Mouse (Mus musculus): Measurements from ENCODE around the gene Atp6v0d1.
"Not testable (repeated sequence)": the region's sequence is repeated elsewhere in the genome, so short reads cannot be mapped to it uniquely, and the experiment has no call there.

Gene Atp6v0d1

GRCm38 (mm10) chr8:105565952-105566702, at the start of gene Atp6v0d1:
Gene Atp6v0d1 (minus strand): TSS chr8:105566047.
- DNase-seq (ENCODE audit: low read depth, low spot score): peak; percentile 100

DNA sequence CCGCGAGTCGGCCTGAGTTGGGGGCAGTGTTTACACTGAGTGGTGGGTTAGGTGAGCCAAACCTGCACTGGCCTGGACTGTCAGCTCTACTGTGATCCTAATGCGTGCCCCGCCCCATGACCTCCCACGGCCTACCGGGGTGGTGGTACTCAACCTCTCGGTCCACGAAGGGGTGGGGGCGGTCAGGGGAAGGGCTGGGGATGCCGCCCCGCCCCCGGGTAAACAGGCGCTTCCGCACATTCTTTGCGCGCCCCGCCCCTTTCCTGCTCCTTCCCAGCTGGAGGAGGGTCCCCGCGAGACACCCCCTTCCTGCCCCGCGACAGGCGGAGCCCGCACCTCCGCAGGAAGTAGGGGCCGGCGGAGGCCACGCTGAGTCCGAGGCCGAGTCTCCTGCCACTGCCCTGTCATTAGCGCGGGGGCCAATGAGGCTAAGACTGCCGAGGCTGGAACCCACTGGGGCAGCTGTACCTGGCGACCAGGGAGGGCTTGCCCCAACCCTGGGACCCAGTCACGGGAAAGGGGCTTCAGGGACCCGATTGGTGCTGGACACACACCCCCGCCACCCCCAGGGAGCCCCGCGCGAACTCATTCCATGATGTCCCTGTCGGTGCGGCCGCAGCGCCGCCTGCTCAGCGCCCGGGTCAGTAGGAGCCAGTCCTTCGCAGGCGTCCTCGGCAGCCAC, 48.1 kb upstream of the Atp6v0d1 start:
- DNase-seq (ENCODE audit: low read depth, low spot score): peak; percentile 60

- DNase-seq (ENCODE audit: low read depth, low spot score): no peak
These were observed 47.2 kb upstream of the Atp6v0d1 start for GRCm38 (mm10) chr8:105613037-105613436.

DNA sequence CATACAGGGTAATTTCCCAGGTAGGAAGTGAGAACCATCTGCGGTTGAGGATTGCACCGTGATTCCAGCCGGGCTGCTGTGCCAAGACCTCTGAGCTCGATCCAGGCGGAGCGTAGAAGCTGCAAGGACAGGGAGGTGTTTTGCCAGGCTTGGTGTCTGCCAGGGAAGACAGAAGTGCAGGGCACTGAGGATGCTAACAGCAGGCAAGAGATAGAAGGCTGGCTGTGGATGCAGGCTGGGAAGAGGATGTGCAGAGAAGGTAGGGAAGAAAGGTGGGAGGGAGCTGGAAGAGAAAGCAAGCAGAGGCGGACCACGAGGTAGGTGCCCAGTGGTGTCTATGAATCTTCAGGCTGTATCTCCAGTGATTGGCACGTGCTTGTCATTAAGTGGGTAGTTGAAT, 46.0 kb upstream of the Atp6v0d1 start:
- DNase-seq (ENCODE audit: low read depth, low spot score): no peak

- no peak for DNase-seq (ENCODE audit: low read depth, low spot score)
These were observed 43.9 kb upstream of the Atp6v0d1 start for GRCm38 (mm10) chr8:105609771-105610170.

DNA sequence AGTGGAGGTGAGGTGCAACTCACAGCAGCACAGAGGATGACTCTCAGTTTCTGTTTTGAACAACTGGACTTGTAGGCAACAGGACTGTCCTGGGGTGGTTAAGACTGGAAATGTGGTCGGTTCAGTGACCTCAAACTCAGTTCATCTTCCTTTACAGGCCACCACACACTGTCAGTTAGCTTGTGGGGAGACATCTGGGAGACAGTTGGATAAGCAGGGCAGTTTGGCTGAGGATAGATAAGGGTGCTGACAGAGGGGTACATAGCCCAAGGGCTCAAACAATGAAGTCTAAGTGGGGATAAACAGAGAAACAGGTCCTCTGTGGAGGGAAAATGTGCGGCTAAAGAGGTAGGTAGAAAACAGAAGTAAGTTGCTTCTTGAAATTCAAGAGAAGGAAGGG, 43.5 kb upstream of the Atp6v0d1 start:
- no peak for DNase-seq (ENCODE audit: low read depth, low spot score)

- DNase-seq (ENCODE audit: low read depth, low spot score): peak; percentile 92
These were observed 41.8 kb upstream of the Atp6v0d1 start for GRCm38 (mm10) chr8:105607684-105608083.

DNA sequence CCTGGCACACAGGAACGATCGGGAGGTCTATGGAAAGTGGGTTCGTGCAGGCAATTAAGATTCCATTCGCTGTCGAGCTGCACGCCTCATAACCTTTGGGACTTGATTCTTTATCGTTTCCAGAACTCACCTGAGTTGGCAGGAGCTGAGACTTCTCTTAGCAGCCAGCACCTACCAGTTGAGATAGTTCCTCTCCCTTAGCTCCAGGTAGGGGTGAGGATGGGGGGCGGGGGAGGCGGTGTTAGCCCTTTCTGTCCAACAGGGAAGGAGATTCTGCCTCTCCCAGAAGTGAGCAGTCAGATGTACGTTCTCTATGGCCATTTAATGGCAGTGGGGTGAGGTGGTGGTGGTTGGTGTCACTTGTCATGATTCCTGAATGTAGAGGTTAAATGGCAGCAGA, 41.2 kb upstream of the Atp6v0d1 start:
- no peak for DNase-seq (ENCODE audit: low read depth, low spot score)

DNA sequence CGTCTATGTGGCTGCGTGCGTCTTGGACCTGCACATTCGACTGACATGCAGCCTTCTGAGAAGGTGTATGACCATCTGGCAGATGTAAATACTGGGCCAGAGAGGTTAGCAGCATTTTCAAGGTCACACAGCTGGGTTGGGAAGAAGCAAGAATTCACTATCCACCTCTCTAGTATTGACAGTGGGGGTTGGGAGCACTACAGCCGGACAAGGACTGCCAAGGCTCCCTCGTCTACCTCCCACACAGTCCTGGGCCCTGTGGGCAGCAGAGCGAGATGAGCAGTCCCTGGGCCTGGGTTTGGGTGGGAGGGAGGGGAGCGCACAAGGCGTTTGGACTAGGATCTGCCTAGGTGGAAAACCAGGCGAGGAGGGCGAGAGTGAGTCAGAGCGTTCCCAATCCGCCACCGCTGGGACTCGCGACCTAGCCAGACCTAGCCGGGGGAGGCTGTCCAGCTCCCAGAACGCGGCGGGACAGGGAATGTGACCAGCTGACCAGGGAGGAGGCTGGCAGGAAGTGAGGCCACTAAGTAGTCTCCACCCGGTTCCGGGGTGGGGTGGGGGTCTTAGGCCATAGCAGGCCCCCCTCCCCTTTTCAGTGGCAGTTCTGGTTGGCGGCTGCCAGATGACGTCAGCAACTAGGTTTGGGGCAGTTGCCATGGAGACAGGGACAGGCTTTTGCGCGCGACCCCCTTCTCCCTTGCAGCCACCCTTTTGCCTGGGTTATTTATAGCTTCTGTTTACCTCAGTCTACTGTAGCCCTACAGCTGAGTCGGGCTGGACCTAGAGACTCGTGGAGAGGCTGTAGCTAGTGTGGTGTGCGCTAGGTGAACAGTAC, 40.6 kb upstream of the Atp6v0d1 start:
- peak; percentile 76 for DNase-seq (ENCODE audit: low read depth, low spot score)

DNA sequence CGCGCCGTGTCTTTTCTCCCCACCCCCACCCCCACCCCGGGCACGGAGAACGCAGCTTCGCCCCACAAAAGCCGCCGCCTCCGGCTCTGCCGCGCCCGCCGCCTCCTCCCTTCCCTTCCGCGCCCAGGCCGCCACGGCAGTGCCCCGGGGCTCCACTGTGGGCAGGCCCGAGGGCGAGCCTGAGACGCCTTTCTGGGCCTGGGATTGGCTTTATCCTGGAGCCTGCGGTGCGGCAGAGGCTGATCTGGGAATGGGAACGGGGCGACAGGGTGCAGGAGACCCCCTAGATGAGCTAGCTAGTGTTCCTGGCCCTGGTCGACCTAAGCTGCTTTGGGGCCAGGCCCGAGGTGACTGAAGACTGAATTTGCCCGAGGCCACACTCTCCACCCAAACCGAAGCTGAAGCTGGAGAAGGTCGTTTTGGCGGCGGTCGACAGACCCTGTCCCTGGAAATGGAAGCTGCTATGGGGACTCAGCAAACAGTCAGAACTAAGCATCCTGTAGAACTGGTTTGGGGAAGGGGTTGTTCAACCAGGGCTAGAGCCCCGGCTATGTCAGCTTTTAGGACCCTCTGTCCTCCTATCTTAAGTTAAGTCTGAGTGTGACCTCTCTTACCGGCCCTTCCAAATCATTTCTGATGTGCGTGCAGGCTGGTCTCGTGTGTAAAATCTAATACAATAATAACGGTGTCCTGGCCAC, 39.8 kb upstream of the Atp6v0d1 start:
- DNase-seq (ENCODE audit: low read depth, low spot score): no peak

DNA sequence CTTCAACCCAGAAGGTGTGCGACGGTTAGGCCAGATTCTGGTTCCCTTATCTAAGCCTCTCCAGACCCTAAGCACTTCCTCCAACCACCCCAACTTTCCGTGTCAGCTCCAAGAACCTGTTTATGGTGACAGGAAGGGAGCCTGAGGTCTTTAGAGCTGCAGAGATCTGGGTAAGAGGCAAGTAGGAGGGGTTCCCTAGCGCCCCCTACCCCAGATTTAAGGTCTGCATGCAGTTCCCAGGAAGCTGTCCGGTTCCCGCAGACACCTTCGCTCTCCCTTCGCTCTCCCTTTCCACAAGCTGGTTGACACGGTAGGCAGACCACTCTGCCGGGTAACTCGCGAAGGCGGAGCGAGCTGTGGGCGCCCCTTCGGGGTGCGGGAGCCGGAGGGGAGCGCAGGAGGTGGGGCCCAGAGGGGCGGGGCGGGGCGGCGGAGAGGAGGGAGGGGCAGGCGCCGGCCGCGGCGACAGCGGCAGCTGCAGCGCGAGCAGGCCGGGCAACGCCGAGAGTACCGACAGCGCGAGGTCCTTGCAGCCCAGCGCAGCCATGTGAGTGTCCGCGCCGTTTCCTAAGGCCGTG, 39.0 kb upstream of the Atp6v0d1 start, which contains the start of gene Ripor1:
Ripor1 (plus strand) TSS at position 452 of the 578 bp plus-strand sequence.
- DNase-seq (ENCODE audit: low read depth, low spot score): peak; percentile 91

- not testable (repeated sequence) for DNase-seq (ENCODE audit: low read depth, low spot score)
These were observed 36.7 kb upstream of the Atp6v0d1 start for GRCm38 (mm10) chr8:105602540-105602939.

DNA sequence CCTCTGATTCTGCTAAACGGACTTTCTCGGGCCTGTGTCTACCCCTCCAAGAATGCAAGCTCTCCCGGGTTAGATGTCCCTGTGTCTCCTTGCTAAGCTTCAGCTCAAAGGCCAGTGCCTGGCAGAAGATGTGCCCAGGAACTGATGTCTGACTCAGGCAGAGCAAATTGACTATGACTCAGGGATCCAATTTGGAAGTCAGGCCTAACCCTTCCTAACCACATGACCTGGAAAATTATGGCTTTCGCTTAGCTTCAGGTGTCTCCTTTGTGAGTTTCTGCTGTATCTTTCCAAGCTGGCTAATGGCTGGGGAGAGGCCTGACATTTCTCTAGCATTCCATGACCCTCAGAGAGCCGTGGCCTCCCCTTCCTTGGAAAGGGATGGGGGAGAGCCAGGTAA, 35.5 kb upstream of the Atp6v0d1 start:
- no peak for DNase-seq (ENCODE audit: low read depth, low spot score)

DNA sequence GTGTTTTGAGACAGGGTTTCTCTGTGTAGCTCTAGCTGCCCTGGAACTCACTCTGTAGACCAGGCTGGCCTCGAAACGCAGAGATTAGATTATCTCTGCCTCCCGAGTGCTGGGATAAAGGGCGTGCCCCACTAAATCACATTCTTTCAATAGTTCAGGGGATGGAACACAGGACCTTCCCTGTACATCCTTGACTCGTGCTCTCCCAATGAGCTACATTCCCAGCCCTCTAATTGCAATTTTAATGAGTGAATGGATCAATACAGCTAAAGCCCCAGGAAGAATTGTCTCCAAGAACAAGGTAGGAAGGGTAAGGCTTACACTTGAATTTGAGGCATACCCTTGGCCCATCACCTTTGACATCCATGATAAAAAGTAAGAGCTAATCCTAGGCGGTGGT, 32.9 kb upstream of the Atp6v0d1 start:
- no peak for DNase-seq (ENCODE audit: low read depth, low spot score)

- peak; percentile 88 for DNase-seq (ENCODE audit: low read depth, low spot score)
These were observed 30.7 kb upstream of the Atp6v0d1 start for GRCm38 (mm10) chr8:105596362-105597034.

GRCm38 (mm10) chr8:105594451-105595242, 28.8 kb upstream of the Atp6v0d1 start:
- no peak for DNase-seq (ENCODE audit: low read depth, low spot score)

DNA sequence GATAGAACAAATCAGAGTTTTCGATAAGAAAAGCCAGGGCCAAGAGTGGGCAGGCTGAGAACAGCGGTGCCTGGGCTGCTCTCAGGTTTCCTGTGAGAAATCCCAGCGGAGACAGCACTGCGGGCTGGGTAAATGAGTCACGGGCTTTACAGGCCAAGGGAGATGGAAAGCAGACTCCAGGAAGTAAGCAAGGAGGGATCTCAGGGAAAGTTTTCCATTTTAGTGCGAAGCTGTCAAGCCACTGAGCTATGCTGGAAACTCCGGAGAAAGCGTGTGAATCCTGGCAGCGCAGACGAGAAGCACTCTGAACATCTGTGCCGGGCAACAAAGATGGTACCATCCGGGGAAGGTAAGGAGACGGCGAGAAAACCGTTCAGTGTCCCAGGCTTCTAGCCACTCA, 28.0 kb upstream of the Atp6v0d1 start:
- no peak for DNase-seq (ENCODE audit: low read depth, low spot score)

DNA sequence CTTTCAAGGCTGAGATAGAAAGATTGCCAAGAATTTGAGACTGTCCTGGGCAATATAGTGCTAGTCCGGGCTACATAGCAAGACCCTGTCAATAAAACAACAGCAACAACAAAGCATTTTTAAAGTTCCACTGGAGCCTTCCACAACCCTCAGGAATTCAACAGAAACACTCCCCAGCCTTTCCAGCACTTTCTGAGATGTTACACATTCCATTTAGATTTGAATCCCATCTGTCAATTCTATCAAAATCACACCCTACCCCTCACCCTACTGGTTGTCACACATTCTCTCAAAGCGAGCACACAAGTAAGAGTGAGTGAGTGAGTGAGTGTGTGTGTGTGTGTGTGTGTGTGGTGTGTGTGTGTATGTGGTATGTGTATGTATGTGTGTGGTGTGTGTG, 26.6 kb upstream of the Atp6v0d1 start:
- DNase-seq (ENCODE audit: low read depth, low spot score): no peak

DNA sequence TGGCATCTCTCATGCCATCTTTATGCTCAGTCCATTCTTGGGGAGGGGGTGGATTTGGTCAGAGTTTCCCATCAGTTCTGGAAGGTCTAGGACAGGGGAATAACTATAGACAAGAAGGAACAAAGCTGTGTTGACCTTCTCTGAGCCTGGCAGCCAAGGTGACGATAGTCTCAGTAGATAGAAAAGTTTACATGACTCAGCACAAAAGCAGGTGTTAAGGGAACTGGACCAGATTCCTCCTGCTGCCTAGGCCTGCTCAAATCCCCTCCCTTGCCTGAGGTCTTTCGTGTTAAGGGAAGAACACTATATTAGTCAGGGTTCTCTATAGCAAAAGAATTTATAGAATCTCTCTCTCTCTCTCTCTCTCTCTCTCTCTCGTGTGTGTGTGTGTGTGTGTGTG, 13.9 kb upstream of the Atp6v0d1 start:
- DNase-seq (ENCODE audit: low read depth, low spot score): peak; percentile 52

DNA sequence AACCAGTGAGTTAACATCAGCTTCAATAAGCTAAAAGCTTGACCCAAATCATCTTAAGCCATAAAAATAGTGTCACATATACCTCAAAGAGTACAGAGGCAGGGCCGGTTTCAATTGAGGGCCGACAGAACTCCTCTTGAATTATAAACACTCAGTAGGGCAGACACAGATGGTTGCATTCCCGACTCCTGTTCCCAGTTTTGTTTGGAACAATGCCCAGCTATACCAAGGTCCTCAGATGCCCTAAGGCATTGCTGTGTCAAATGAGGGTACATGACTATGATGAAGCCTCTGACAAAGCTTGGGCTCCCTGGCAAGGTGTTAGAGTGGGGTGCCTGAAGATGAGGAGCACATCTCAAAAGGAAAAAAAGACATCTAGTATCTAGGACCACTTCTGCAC, 9.7 kb upstream of the Atp6v0d1 start:
- DNase-seq (ENCODE audit: low read depth, low spot score): no peak
